Mouse (Mus musculus): ENCODE measurements at regions not wholly inside any gene's neighbourhood (a gene's known extent, or its start where the extent isn't known, plus 50 kb on each side); places are given as distances from the start of the nearest gene placed in this dataset.
"Not testable (repeated sequence)": the region's sequence is repeated elsewhere in the genome, so short reads cannot be mapped to it uniquely, and the experiment has no call there.

DNA sequence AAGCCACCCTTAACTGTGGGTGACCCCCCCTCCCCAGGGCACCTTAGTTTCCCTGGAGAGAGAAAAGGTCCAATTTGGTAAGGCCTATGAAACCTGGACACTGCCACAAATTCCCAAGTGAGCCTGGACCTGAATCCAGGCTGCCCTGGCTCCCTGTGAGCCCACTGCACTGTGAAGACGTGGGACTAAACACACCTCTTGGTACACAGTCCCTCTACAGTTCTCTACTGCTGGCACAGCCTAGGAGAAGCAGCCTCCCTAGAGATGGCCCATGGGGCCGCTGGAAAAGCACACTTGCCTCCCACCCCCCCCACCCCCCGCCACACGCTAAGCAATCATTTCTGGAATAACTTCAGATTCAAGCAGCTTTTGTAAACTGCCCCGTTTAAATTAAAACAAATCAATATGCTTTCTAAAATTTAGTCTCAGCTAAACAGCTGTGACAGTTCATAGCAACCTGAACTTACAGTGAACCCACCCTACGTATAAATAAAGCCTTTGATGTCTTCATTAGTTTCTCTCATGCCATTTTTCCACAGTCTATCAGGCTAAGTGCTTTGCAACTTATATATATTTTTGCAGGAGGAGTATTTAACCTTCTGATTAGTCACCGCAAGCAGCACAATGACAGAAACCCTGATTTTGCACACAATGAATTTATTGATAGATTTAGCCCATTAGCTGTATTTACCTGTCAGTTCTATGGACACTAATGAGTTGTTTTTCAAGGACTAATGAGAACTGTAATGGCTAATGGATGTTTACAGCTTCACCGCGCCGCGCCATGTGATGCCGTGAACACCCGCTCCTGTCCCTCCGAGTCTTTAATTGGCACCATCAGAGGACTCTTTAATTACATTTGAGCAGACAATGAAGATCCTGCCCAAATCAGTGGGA lies 215.3 kb downstream of the 3100002H09Rik start:
- no peak for DNase-seq

DNA sequence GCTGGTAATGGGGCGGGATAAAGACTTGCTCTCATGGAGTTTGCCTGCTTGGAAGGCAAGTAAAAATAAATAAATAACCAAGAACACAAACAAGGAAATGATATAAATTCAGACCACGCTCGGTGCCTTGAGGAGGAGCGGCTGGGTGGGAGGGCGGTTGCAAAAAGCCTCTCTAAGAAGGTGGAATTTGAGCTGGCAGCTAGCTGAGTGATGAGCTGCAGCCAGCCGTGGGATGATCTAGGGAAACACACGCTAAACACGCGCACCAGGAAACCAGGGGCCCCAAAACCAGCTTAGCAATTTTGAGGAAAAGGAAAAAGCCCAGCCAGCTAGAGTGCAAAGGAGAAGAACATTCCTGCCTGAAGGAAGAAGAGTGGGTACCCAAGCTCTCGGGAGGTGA lies 217.0 kb downstream of the 3100002H09Rik start:
- DNase-seq = no peak

DNA sequence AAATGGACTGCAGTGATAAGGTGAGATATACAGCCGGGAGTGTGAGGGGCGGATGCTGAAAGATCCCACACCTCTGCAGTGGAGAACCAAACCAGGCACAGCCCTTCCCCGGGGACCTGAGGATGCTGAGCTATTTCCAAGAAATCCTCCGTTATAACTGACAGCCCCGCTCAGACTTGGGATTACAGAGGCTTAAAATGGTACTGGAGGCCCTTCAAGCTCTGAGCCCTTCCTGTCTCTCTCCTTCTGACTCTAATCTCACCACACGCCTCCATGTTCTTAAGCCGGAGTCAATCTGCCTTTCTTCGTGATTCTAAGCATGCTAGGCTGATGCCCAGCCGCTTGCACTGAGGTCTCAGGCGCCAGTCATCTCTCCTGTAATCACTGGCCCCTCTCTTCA lies 221.5 kb downstream of the 3100002H09Rik start:
- DNase-seq = no peak

DNA sequence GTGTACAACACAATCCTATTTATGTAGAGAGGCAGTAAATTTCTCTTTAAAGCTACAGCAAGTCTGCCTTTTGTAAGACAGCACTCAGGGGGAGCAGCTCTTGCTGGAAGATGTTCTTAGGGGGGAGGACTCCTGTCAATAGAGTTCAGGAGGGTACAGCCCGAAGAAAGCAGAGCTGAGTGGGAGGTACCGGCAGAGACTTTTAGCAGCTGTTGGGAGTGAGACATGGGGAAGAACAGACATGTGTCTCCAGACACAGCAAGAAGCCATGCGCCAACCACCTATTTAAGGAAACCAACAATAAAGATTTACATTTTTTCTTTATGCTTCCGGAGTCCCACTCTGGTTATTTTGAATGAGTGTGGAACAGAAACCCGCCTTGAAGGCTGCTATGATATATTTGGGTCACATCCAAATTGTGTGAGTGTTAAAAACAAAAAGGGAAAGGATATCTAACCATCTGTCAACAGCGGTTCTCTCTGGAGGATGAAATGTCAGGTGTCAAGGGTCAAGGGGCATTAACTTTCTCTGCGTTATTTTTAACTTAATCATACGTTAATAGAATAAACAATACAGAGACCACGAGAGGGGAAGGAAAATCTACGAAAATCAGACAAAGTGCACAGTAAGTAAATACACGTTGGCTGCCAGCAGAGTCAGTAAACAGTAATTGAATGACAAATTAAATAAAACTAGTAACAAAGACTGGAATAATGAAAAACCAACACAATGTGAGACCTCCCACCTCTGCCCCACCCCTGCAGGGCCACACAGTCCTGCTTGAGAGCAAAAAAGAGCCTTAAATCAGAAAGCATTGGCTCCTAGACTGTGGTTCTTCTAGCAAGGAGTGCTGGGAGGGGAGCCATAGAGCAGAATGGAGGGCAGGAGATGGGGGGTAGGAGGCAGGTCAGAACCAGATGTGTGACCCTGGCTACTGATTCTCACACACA lies 225.2 kb downstream of the 3100002H09Rik start:
- DNase-seq = no peak

DNA sequence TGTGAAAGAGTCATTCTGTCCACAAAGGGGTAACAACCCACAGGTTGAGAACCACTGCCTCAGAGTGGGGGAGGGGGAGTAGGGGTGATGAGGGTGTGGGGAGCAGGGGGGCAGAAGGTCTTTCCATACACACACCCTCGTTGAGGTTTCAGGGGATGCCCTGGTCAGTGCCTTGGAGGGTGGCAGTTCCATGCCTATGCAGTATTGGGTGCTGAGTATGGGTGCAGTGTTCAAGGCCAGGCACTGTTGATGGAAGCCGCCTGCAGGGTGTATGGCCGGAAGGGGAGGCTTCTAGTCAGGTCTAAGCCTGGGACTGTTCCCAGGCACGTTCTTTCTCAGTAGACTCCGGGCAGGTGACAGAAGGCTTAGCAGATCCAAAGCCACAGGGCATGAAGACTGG lies 234.1 kb downstream of the 3100002H09Rik start:
- DNase-seq = no peak

DNA sequence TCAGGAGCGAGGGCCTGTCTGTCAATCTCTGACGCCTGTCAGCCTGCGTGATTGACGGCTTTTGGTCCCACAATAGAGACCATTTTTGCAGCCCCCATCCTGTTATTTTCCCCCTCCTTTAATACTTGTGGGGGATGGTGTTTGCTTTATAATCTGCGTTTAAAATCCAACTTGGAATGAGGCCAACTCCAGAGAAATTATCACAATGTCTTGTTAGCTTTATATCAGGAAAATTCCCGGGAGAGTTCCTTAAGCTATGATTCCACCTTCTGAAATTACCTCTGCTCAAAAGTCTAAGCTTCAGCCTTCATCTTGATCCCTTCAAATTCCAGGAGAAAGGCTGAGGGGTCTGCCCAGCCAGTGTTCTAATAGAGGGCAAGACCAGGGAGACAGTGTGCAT lies 235.0 kb downstream of the 3100002H09Rik start:
- DNase-seq = no peak

DNA sequence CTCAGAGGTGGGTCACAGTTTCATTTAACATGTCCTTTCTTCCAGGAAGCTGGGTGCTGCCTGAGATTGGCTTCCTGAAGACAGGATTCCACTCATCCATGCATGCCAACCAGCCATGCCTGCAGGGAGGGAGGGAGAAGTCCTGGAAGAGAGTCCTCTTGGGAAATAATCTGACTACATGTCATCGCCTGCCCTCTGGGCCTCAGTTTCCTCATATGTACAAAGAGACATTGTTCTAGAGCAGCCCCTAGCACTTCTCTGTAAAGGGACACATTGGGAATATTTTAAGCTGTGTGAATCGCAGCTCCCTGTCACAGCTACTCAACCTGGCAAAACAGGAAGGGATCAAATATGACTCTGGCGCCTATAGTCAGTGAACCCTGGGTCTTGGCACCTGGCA lies 241.8 kb downstream of the 3100002H09Rik start:
- no peak for DNase-seq

DNA sequence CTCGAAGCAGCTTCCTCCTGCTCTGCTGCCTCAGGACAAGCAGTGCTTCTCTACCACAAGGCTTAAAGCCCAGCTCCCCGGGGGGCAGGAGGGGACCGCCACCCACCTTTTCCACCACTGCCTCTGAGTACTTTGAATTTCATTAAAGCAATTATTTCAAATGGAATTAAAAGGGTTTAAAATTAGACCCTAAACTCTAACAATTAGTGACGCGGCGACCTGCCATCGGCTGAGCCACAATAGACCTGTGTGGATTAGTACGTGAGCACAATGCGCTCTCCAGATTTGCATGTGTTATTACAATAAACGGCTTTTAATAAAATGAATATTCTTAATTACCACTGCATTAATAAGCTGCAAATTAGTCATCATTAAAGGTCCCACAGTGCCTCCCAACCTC lies 242.5 kb downstream of the 3100002H09Rik start:
- DNase-seq = no peak

DNA sequence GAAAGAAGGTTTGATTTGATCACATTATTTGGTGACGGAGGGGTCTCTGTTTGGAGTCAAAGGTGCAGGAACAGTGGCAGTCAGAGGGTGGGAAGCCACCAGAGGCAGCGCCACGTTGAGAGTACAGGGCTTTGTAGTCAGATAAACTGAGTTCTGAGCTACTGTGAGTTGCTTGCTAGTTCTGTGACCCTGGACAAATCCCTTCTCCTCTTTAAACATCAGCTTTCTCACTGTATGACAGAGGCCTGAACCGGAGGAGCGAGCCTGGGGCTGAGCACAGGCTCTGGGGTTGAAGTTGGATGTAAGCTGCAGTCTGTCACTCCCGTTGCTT lies 250.1 kb downstream of the 3100002H09Rik start:
- no peak for DNase-seq

DNA sequence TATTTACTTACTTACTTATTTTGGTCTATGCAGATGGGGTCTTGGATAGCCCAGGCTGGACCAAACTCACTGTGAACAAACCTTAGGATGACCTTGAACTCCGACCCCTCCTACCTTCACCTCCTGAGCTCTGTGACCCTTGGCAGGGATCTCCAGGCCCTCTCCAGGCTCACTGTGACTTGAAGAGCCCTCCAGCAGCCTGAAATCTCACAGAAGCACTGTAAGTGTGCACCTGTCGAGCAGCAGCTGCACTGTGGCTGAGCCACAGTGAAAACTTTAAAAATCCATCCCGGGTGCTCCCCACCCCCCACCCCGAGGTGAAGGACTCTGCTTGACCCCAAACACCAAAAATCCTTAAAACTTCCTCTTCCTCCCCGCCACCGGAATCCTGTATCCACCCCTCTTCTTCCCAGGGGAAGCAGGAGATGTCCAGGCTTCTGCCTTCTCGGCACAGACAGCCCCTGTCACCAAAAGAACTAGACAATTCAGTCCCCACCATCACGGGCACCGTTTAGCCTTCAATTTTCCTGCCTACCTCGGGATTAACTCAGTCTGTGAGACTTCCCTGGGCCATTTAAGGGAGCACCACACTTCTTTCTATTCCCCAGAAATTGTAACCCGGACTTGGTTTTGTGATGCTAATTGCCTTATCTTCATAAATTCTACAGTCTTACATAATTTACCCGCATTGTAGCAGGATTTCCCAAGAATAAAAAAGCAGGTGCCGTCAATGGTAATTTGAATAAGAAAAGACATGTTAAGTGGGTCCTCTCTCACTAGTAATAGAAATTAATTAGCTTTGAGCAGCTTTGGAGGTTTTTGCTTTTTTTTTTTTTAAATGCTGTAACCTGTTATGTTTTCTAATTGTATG lies 250.7 kb downstream of the 3100002H09Rik start:
- DNase-seq = no peak

DNA sequence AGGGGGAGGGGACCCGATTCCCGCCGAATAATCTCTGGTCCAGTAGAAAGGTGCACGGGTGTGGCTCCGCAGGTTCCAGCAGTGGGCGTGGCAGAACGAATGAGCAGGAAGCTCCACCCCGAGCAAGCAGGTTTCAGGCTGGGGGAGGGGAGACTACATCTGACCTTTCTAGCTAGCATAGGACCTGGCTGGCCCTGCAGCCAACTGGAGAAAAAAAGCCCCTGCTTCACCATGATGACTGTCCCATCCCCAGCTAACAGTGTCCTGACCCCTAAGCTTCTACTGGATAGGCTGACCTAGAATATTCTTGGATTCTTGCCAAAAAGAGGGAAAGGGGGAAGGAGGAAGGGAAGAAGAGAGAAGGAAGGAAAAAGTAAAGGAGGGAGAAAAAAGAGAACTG lies 252.1 kb downstream of the 3100002H09Rik start:
- not testable (repeated sequence) for DNase-seq

DNA sequence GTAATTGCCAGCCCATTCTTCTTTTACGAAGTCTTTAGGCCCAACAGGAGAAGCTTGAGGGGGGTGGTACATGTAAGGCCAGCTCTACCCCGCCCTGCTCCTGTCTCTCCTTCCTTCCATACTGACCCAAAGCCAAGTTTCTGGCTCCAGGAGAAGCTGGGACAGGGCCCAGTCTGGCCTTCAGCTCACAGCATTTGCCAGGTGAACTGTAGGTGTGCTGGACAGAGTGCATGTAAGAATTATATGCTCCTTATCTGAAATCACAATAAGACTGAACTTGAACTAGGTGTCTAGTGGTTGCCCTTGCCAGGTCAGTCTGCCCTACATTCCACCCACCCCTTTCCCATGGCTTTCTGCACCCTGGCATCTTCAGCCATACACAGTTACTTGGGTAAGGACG lies 260.2 kb downstream of the 3100002H09Rik start:
- no peak for DNase-seq

DNA sequence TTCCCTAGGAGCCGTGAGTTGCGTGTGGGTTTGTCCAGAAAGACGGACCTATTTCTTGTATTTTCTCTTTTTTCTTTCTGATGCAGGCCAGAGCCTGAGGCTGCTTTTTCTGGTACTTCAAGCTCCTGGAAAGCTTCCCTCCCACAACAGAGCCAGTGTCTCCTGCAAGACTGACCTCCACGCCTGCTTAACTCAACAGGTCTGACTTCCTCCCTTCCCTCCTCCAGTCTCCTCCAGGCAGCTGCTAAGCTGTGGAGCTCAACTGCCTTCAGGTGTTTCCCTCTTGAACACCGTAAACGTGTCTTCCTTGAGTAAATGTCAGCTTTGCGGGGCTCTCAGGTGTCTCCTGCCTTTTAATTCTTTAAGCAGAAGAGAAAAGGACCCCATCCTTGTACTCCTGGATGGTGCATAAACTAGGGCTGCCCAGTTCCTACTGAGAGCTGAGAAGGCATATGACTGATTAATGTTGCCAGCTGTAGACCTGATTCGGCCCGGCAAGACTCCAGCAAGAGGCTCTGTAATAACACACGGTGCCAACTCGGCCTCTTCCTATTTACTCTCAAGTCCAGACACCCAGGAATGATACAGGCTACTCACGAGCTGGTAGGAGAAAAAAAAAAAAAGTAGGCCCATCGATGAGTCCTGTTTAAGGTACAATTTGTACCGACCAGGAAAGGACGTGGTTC lies 260.9 kb downstream of the 3100002H09Rik start:
- DNase-seq = no peak

DNA sequence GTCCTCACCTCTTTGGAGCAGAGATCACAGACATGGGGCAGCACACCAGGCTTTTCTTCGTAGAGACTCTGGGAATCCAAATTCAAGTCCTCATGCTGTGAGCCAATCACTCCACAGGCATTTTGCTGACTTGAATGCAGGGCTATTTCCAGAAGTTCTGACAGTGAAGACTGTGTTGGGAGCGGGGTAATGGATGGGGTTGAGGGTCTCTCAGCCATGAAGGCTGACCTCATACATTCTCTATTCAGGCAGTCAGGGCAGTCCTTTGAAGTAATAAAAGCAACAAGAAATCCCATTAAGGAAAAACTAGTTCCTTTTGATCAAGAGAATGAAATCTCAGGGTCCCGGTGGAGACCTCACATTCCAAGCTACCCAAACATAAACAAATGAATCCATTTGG lies 261.5 kb downstream of the 3100002H09Rik start:
- no peak for DNase-seq

DNA sequence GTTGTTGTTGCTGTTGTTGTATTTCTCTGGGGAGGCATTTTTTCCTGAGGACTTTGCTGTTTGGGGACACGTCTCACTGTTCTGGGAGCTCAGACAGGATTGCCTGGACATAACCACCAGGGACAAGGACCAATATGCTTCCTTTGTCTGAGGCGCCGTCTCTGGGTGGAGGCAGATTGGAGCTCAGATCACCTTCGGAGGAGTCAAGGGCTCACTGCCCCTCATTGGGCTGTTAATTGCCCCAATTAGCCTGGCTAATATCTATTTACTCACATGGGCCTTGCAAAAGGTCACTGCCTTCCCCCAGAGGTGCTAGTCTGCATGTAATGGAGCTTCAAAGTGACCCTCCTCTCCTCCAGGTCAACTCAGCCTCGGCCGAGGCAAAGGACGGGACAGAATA lies 270.5 kb downstream of the 3100002H09Rik start:
- no peak for DNase-seq

DNA sequence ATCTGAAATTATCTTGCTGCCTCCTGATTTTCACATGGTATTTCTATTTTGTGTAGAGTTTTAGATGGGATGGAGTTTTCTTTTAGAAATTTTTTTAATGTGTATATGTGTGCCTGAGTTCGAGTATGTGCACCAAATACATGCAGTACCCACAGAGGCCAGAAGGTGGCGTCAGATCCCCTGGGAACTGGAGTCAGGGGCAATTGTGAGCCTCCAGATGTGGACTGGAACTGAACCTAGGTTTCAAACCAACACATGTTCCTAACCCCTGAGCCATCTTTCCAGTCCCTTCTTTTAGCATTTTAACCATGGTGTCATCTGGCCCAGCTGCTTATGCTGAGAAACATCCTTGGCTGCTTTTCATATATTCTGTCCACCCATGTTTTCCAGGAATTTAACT lies 274.9 kb downstream of the 3100002H09Rik start:
- DNase-seq = no peak

DNA sequence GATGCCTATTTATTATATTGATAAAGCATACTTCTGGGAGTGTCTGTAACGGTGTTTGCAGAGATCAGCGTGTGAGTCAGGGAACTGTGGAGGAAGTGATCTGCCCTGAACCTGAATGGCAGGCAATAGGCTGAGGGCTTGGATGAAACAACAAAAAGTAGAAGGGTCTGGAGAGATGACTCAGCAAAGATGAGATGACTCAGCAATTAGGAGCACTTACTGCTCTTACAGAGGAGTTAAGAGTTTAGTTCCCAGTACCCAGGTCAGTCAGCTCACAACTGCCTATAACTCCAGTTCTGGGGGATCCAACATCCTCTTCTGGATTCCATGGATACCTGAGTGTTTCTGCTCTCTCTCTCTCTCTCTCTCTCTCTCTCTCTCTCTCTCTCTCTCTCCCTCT lies 277.6 kb downstream of the 3100002H09Rik start:
- DNase-seq = no peak

DNA sequence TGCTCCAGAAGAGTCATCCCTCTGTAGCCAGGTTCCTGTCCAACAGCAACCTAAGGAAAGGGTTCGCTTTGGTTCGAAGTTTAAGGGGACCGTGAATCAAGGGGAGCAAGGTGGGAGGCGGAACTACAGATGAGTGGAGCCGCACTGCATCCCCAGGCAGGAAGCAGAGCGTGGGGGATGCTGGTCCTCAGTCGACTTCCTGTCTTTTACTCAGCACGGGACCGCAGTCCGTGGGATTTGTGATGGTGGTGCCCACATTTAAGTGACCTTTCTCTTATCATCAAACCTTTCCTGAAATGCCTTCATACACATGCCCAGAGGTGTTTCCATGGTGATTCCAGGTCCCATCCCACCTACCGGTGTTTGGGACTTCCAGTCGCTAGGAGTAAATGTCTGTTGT lies 278.2 kb downstream of the 3100002H09Rik start:
- no peak for DNase-seq

DNA sequence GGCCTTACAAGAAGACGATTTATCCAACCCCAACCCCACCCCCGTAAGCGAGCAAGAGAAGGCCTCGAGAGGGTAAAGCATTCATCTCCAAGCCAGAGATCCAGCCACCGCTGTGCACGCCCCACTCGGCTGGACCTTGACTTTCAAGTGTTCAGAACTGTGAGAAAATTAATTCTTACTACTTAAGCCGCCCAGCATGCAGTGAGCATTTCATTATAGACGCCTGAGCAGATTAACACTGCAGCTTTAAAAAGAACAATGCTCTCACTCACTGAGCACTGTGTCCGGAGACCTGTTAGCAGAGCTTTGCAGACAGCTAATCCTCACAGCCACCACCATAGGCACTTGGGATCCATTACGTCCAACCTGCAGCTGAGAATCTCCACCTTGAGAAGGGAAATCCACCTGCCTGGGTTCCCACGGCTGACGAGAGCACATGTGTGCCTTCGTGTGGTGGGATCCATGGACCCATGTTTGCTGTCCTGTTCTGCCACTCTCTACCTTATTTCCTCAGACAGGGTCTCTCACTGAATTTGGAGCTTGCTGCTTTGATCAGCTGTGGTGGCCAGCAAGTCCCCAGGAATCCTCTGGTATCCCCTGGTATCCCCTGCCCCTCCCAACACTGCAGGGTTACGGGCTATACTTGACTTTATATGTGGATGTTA lies 281.4 kb downstream of the 3100002H09Rik start:
- DNase-seq = no peak

DNA sequence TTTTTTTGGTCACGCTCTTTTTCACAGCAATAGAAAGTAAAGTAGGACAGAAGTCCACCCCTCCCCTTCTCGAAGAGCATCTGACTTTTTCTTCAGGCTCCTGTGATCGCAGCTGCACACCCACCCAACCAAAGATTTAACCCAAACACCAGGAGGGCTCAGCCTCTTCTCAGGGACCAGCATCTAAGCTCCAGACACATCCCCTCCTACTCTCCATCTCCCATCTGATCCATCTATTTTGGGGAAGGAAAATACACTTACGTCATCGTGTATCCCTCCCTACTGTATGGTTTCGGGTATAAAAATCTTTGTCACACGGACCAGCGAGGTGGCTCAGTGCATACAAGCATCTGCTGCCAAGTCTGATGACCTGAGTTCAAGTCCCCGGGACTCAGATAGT lies 284.3 kb downstream of the 3100002H09Rik start:
- no peak for DNase-seq

DNA sequence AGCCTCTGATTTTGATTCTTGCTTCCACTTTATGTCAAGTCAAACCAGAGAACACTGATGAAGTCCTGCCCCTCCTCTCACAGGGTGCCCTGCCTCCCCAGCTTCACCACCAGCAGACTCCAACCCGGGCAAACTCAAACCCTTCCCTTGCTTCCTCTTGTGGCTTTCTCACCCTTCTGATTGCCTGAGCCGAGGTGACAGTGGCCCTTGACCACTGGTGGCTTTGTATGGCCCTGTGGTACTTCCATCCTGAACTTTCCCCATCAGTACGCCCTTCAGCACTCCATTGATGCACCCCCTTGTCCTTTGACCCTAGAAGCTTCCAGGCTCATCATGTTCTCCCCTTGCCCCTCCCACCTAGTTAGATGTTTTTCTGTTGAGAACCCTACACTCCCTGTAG lies 287.0 kb downstream of the 3100002H09Rik start:
- no peak for DNase-seq

DNA sequence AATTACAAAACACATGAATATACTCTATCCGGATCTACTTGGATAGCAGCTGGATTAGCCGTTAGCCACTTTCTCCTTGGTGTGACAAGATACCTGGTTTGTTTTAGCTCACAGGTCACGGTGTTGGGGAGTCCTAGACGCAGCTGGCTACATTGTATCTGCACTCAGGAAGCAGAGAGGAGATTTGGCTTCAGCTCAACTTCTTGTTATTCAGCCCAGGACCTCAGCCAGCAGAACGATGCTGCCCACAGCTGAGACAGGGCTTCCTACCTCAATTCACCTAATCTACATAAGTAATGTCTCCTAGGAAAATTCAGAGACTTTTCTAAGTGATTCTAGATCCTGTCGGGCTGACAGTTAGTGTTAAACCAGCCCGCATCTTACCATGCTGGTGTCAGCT lies 289.4 kb downstream of the 3100002H09Rik start:
- DNase-seq = no peak

All from kidney, postnatal 36 days (tissue).